Mouse (Mus musculus) kidney, postnatal 0 days (tissue): ENCODE data around the gene Jup. TPM values are rescaled to one million over a fixed set of nuclear protein-coding genes. Genes with fewer than 3 reads are reported as not detected.

ENCODE experiments used
- ATAC-seq: fragments of 200-750 bp; cut with Nextera tagmentation; replicated peaks from 2 replicates; pipeline ENCODE4 v1.8.0; 2017; ENCODE audit warnings: low read depth, moderate number of reproducible peaks, moderate TSS enrichment, moderate library complexity; ENCODE audit not compliant: low FRiP score
- DNase-seq: peaks from one replicate; pipeline ENCODE4 v3.0.0-alpha.2; 2016; ENCODE audit warnings: low spot score
- H3K27ac ChIP-seq: fragments of 300-500 bp; sonication (generic); 2 replicates; pipeline ENCODE4 v1.5.1; 2014; ENCODE audit warnings: mild to moderate bottlenecking
- H3K27me3 ChIP-seq: fragments of 300-500 bp; sonication (generic); 2 replicates; pipeline ENCODE4 v1.6.1; 2014; ENCODE audit warnings: low read length, mixed read lengths; ENCODE audit not compliant: insufficient read depth
- H3K36me3 ChIP-seq: fragments of 300-500 bp; sonication (generic); 2 replicates; pipeline ENCODE4 v1.6.1; 2014; ENCODE audit warnings: low read length, mixed read lengths; ENCODE audit not compliant: insufficient read depth
- H3K4me1 ChIP-seq: fragments of 300-500 bp; sonication (generic); replicated peaks from 2 replicates; pipeline ENCODE4 v1.6.1; 2014; ENCODE audit warnings: antibody characterized with exemption, low read length, mixed read lengths; ENCODE audit not compliant: insufficient read depth
- H3K4me2 ChIP-seq: fragments of 300-500 bp; sonication (generic); 2 replicates; pipeline ENCODE4 v1.6.1; 2014; ENCODE audit warnings: mild to moderate bottlenecking, low read length, moderate library complexity, mixed read lengths
- H3K4me3 ChIP-seq: fragments of 300-500 bp; sonication (generic); replicated peaks from 2 replicates; pipeline ENCODE4 v1.5.1; 2014; ENCODE audit warnings: low read depth, low read length
- H3K9ac ChIP-seq: fragments of 300-500 bp; sonication (generic); 2 replicates; pipeline ENCODE4 v1.6.1; 2014; ENCODE audit warnings: low read depth, low read length
- H3K9me3 ChIP-seq: fragments of 300-500 bp; sonication (generic); replicated peaks from 2 replicates; pipeline ENCODE4 v1.6.1; 2016; ENCODE audit warnings: low read length, inconsistent platforms, mixed read lengths
- CTCF ChIP-seq: IDR thresholded peaks from 2 replicates; pipeline ENCODE4 v1.5.1; 2016; ENCODE audit warnings: antibody characterized with exemption, low read depth, mild to moderate bottlenecking, moderate library complexity
- WGBS: fragments of 180-500 bp; shearing (Covaris S2); extraction: QIAGEN DNeasy Blood & Tissue Kit; methylation state at CpG from one replicate; pipeline ENCODE4 v1.1.7; 2014; 5-methylcytosine and 5-hydroxymethylcytosine counted together
- polyA plus RNA-seq: library from polyadenylated mRNA; unstranded; fragments of >200 nt; fragmentation: Nextera tagmentation; extraction: Ambion mirVana; gene quantifications from 2 replicates; pipeline ENCODE4 v1.2.1, GENCODE M21; 2015

Jup gene
- polyA plus RNA-seq, 1 experiment from 2014 or later = 119 TPM

DNA sequence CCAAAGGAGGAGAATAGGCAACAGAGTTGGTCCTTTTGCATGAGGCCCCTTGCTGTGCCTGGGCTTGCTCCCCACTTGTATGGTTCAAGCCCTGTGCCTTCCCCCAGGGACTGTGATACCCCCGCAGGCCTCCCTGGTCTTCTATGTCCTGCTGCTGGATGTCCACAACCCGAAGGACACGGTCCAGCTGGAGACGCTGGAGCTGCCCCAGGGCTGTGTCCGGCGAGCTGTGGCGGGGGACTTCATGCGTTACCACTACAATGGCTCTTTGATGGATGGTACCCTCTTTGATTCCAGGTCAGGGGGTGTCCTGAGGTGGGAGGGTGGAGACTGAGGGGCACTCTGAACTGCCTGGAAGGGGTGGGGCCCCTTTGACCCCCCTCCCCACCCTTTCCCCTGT, 24.0 kb upstream of the Jup start:
- 36% methylated on average over 8 of the region's 8 CpGs for WGBS
- Histone ChIP-seq H3K4me2 (no peak overlapping the region), H3K9ac (no peak overlapping the region), H3K4me1 (peaks cover 7% of the 10 kb centered on the region; the same call in 1 of the 2 replicates), H3K27ac (0 out of 2 replicates have a peak overlapping the region, but pooled peaks have one; percentile 25), H3K36me3 (peaks cover 15% of the 10 kb centered on the region; the same call in 1 of the 2 replicates), H3K4me3 (no peak overlapping the region), H3K9me3 (no peaks in the 10 kb centered on the region), H3K27me3 (no peaks in the 10 kb centered on the region)
- ATAC-seq (peak; percentile 65), DNase-seq (peak; percentile 57)
- no peak for TF ChIP-seq CTCF

DNA sequence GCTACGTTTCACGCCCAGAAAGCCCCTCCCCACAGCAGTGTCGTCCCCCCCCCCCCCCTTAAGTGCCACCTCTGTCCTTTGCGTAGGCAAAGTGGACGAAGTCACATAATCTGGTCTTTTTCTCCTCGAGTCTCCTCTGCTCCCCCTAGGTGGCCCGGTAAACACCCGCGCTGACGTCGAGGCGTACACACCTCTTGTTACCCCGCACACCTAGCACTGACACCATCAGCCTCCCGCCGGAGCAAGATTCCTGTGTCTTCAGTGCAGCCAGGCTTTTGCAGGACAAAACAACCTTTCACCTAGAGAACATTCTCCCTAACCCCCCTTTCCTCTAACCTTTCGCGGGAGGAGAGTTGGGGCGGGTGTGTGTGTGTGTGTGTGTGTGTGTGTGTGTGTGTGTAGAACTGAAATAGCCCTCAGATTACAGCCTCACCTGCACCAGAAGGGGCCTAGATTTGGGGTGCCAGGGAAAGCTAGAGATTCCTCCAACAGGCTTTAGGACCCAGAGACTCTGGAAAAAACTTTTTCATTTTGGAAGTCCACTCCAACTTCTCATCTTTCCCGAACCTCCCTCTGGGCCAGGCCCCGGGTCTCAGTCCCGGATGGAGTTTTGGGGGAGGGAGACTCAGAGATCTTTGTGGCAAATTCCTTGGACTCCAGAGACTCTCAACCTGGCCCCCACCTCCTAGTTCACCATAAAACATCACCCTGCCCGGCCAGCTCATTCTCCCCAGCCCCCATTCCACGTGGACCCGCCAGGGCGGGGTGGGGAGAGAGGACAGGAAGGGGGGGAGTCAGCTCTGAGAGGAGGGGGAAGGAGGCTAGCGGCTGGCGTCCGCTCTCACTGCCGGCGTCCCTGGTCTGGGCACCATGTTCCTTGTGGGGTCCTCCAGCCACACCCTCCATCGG, 17.6 kb upstream of the Jup start, which contains the start of gene Fkbp10:
Gene Fkbp10 (plus strand): TSS at position 784 of the 909 bp plus-strand sequence.
- H3K27ac ChIP-seq = peak within 1 kb of the TSS; percentile 93
- peaks cover 23% of the 10 kb centered on the region for H3K4me1 ChIP-seq
- no peak for TF ChIP-seq CTCF
- ATAC-seq (peak; percentile 33), DNase-seq (peak; percentile 95)
- no peaks in the 10 kb centered on the region for H3K9me3 ChIP-seq
- no peaks in the 10 kb centered on the region for H3K27me3 ChIP-seq
- peak within 1 kb of the TSS; percentile 64 for H3K4me3 ChIP-seq
- WGBS = 0% methylated on average over 28 of the region's 31 CpGs
- peak within 1 kb of the TSS; percentile 71 for H3K4me2 ChIP-seq
- peak within 1 kb of the TSS; percentile 77 for H3K9ac ChIP-seq
- H3K36me3 ChIP-seq = no peaks in the 10 kb centered on the region

DNA sequence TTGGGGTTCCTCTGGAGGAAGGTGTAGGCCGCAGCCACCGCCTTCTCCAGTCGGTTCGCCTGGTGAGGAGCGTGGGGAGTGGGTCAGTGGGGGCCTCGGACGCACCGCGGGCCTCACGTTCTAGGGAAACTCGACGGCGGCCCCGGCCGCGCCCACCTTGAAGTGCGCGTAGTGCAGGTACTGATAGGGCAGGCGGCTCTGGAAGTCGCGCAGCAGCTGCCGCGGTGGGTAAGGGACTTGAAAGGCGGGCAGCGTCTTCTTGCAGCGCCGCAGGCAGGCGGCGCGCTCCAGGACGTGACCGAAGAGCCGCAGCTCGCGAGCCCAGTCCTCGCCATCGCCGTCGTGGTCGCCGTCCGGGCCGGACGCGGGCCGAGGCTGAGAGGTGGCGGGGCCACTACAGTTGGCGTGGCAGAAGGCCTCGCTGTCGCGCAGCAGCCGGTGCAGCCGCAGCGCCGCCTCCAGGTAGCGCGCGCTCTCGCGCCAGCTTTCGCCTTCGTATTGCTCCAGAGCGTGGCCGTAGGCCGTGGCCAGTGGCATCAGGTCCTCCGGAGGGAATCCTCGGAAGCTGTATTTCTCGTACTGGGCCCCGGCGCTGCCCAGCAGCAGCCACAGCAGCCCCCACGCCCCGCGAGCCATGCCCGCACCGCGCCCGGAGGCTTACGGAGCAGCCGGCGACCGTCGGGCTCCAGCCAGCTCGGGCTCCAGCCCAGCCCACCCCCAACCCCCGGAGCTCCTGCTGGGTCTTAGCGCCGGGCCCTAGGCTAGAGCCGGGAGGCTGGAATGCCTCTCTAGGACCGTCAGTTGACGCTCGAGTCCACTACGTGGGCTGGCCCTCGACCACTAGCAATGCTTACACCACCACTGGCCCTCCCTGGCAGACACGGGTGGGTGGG, 16.7 kb upstream of the Jup start, which contains the start of gene P3h4:
Gene P3h4 (minus strand): TSS at position 816 of the 893 bp plus-strand sequence.
- Histone ChIP-seq H3K9me3 (no peaks in the 10 kb centered on the region), H3K4me3 (peak within 1 kb of the TSS; percentile 64), H3K4me2 (peak within 1 kb of the TSS; percentile 71), H3K36me3 (0 out of 2 replicates have a peak, but pooled peaks cover 7% of the 10 kb centered on the region), H3K9ac (peak within 1 kb of the TSS; percentile 77), H3K4me1 (peaks cover 23% of the 10 kb centered on the region), H3K27me3 (no peaks in the 10 kb centered on the region), H3K27ac (peak within 1 kb of the TSS; percentile 93)
- ATAC-seq (peak; percentile 94), DNase-seq (peak; percentile 97)
- under 1% methylated on average over 92 of the region's 93 CpGs for WGBS
- TF ChIP-seq CTCF = peak; percentile 72

DNA sequence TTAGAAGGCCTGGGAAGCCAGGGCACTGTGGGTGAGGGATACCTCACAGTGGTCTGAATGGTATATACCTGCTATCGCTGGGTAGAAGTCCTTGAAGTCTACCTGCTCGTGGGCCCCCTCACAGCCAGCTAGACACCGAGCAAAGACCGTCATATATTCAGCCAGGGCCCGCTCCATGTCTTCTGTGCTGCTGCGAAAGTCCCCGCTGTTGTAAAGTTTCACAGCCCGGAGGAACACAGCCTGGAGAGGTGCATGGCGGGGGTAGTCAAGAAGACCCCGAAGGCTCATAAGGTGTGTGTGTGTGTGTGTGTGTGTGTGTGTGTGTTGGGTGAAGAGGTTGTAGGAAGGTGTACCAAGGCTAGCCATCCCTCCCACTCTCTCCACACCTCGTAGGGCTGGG, 16.0 kb upstream of the Jup start:
- Histone ChIP-seq H3K36me3 (0 out of 2 replicates have a peak, but pooled peaks cover 7% of the 10 kb centered on the region), H3K4me1 (peaks cover 23% of the 10 kb centered on the region), H3K27ac (no peak overlapping the region), H3K9me3 (no peaks in the 10 kb centered on the region), H3K4me3 (peak overlapping the region; percentile 64), H3K9ac (peak overlapping the region; percentile 77), H3K27me3 (no peaks in the 10 kb centered on the region), H3K4me2 (peak overlapping the region; percentile 71)
- WGBS = 55% methylated on average over 11 of the region's 11 CpGs
- no peak for ATAC-seq
- no peak for DNase-seq
- TF ChIP-seq CTCF = no peak

DNA sequence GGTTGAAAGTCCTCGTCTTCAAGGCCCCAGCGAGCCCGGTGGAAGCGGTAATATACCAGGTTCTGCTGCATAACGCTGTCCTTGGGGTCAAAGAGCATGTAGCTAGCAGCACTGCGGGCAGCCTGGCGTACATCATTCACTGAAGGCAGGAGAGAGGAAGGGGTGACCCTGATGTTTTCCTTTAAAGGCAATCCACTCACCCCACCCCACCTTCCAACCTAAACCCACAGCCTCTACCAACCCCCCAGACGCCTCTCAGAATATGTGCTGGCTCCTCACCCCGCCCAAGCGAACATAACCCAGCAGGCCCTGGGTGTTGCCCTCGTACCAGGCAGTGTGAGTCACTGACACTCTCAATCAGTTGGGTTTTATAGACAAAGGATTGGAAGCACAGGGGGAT, 14.2 kb upstream of the Jup start:
- Histone ChIP-seq H3K9ac (no peak overlapping the region), H3K27ac (no peak overlapping the region), H3K4me3 (no peak overlapping the region), H3K9me3 (no peaks in the 10 kb centered on the region), H3K4me1 (peaks cover 23% of the 10 kb centered on the region), H3K4me2 (no peak overlapping the region), H3K36me3 (0 out of 2 replicates have a peak, but pooled peaks cover 10% of the 10 kb centered on the region), H3K27me3 (no peaks in the 10 kb centered on the region)
- TF ChIP-seq CTCF = no peak
- ATAC-seq (no peak), DNase-seq (no peak)
- WGBS = 54% methylated on average over 11 of the region's 11 CpGs

DNA sequence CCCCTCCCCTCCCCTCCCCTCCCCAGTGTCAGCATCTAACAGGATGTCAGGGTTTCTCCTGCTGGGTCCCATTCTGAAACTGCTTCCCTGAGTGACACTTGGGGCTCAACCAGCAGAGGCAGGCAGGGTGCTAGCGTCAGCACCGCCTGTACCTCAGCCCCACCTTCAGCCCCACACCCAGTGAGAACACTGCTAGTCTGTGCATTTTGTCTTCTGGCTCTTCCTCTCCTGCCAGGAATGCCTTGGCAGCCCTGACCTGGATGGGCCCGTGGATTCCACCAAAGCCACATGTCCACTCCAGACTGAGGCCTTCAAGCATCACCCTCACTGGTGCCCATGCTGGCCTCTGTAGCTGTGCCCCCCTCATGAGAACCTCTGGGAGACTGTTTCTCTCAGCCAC, 12.1 kb upstream of the Jup start:
- 78% methylated on average over 3 of the region's 3 CpGs for WGBS
- ATAC-seq = no peak

More for the DNA sequence above, 12.1 kb upstream of the Jup start:
- Histone ChIP-seq H3K27me3 (no peaks in the 10 kb centered on the region), H3K9me3 (no peaks in the 10 kb centered on the region), H3K4me1 (peaks cover 23% of the 10 kb centered on the region), H3K9ac (no peak overlapping the region), H3K27ac (no peak overlapping the region), H3K4me3 (no peak overlapping the region), H3K36me3 (0 out of 2 replicates have a peak, but pooled peaks cover 10% of the 10 kb centered on the region), H3K4me2 (no peak overlapping the region)
- TF ChIP-seq CTCF = no peak
- DNase-seq = no peak
